Mouse (Mus musculus) embryo, embryonic 10.5 days (tissue): Measurements from ENCODE around the gene Olfr168.
"Not testable (repeated sequence)": the region's sequence is repeated elsewhere in the genome, so short reads cannot be mapped to it uniquely, and the experiment has no call there.

Experiments
- DNase-seq: peaks from one replicate; pipeline ENCODE4 v3.0.0-alpha.2; 2015; ENCODE audit warnings: low spot score

Olfr168 gene

DNA sequence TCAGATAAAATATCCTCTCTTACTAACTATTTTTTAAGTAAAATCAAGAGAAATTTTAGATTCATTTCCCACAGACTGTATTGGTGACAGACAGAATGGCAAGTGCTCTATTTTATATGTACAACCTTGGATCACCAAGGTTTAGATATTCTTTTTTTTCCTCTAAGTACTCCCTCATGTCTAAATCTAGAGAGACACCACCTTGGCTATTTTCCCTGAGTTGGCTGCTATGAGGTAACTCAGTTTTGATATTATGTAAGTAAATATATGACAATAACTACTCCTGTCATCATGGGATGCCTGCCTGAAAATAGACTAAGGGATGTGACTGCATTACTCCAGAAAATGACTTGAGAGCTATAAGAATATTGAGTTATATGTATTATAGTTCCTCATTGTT lies at the start of gene Olfr168:
Gene Olfr168 (minus strand): TSS at position 101 of the 400 bp plus-strand sequence.
- no peak for DNase-seq

DNA sequence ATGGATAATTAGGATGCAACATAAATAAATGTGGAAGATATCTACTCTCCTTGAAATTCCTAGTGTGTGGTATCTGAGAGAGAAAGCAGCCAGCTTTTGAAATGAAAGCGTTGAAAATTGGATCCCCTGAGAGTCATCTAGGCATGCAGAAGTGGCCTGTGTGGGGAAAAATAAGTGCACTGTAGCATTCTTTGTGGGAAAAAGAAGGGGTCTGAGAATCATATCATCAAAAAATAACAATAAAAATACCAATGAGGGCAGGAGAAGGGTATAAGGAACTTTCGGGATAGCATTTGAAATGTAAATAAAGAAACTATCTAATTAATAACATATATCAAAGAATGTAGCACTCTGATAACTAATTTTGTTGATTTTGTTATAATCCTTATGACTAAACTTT lies 36.4 kb upstream of the Olfr168 start, which contains the start of gene Olfr169:
Gene Olfr169 (minus strand): TSS at position 101 of the 400 bp plus-strand sequence.
- not testable (repeated sequence) for DNase-seq

DNA sequence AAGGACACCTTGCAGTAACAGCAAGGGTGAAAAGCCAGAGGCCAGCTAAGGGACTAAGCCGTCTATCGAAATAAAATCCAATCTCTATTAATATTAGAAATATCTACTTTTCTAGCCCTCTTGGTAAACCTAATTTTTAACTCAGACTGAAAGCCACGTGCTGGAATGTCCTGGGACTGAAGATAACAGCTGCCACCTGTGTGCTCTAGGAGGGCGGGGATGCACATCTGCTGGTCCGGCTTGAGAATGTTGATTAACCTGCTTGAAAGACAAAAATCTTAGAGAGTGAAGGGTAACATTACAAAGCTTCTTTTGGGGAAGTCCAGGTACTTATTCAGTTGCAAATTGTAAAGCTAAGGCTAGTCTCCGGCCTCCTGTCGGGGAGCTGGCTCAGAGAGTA lies 18.1 kb upstream of the Olfr168 start:
- DNase-seq, result not testable (repeated sequence)

DNA sequence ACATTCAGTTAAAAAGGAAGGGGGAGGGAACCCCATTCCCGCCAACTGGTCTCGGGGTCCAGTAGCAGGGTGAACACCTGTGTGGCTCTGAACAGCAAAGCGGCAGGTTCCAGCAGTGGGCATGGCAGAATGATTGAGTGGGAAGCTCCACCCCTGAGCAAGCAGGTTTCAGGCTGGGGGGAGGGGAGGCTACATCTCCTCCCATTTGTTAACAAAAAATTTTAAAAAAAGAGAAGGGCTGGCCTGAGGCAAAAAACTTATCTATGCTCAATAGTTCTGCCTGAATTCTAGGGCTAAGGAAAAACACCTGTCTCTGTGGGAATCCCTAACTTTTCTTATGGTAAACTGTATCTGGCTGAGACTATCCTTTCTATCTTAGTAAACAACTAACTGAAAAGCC lies 16.9 kb upstream of the Olfr168 start:
- DNase-seq, result not testable (repeated sequence)

DNA sequence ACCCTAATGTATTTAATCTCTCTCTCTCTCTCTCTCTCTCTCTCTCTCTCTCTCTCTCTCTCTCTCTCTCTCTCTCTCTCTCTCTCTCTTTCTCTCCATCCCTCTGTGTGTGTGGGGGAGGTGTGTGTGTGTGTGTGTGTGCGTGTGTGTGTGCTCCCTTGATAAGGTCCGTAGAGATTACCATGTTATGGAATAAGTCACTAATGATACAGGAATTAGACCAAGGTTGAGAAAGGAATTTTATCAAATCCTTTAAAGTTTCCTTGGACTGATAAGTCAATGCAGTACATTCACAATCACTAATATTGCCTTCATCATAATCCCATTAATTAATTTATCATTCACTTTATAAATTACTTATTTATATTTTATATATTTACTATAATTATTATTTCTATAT lies 13.2 kb downstream of the Olfr168 start, which contains the start of gene Olfr167:
Gene Olfr167 (minus strand): TSS at position 101 of the 400 bp plus-strand sequence.
- no peak for DNase-seq

DNA sequence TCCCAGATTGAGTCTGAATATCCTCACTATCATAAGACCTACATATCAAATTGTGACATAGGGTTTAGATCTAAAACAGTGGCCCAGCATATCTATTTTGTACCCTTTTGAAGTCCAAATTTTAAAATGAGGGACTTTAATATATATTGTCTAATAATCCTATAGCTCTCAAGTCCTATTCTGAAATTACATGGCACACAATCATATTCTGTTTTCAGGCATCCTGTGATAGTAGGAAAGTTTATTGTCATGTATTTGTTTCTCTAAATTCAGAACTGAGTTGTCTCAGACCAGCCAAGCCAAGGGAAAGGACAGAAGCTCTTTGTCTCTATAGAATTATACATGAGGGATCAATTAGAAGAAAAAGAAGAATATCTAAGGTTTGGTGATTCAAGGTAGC lies 52.0 kb downstream of the Olfr168 start, which contains the start of gene Olfr166:
Gene Olfr166 (plus strand): TSS at position 301 of the 400 bp plus-strand sequence.
- DNase-seq, result no peak
